Mouse (Mus musculus) intestine, postnatal 0 days (tissue): ENCODE measurements around the gene Tph1. TPM values are rescaled to one million over a fixed set of nuclear protein-coding genes. Genes with fewer than 3 reads are reported as not detected.

Source experiments
- ATAC-seq: fragments of 200-750 bp; cut with Nextera tagmentation; 2 replicates; pipeline ENCODE4 v1.8.0; 2017; ENCODE audit warnings: mild to moderate bottlenecking, moderate TSS enrichment, moderate library complexity
- H3K27ac ChIP-seq: fragments of 300-500 bp; sonication (generic); 2 replicates; pipeline ENCODE4 v1.5.1; 2014; ENCODE audit warnings: mild to moderate bottlenecking, low read depth, low read length, moderate library complexity
- H3K27me3 ChIP-seq: fragments of 300-500 bp; sonication (generic); replicated peaks from 2 replicates; pipeline ENCODE4 v1.6.1; 2014; ENCODE audit warnings: low read length, mixed read lengths; ENCODE audit not compliant: control insufficient read depth, insufficient read depth
- H3K36me3 ChIP-seq: fragments of 300-500 bp; sonication (generic); 2 replicates; pipeline ENCODE4 v1.6.1; 2014; ENCODE audit warnings: mild to moderate bottlenecking, moderate library complexity; ENCODE audit not compliant: control insufficient read depth, insufficient read depth
- H3K4me1 ChIP-seq: fragments of 300-500 bp; sonication (generic); replicated peaks from 2 replicates; pipeline ENCODE4 v1.6.1; 2014; ENCODE audit warnings: antibody characterized with exemption, low read length, mixed read lengths; ENCODE audit not compliant: control insufficient read depth, insufficient read depth
- H3K4me2 ChIP-seq: fragments of 300-500 bp; sonication (generic); replicated peaks from 2 replicates; pipeline ENCODE4 v1.6.1; 2014; ENCODE audit warnings: low read depth, mild to moderate bottlenecking, moderate library complexity
- H3K4me3 ChIP-seq: fragments of 300-500 bp; sonication (generic); 2 replicates; pipeline ENCODE4 v1.5.1; 2014; ENCODE audit warnings: low read depth, low read length
- H3K9ac ChIP-seq: fragments of 300-500 bp; sonication (generic); 2 replicates; pipeline ENCODE4 v1.6.1; 2014; ENCODE audit warnings: mild to moderate bottlenecking, low read depth, low read length
- H3K9me3 ChIP-seq: fragments of 300-500 bp; sonication (generic); 2 replicates; pipeline ENCODE4 v1.6.1; 2016; ENCODE audit warnings: mixed run types; ENCODE audit not compliant: control insufficient read depth
- CTCF ChIP-seq: sonication (generic); IDR thresholded peaks from 2 replicates; pipeline ENCODE4 v1.5.1; 2016; ENCODE audit warnings: low read depth, mild to moderate bottlenecking, control low read depth, antibody characterized with exemption, moderate library complexity
- WGBS: fragments of 180-500 bp; shearing (Covaris S2); extraction: QIAGEN DNeasy Blood & Tissue Kit; methylation state at CpG from one replicate; pipeline ENCODE4 v1.1.7; 2014; 5-methylcytosine and 5-hydroxymethylcytosine counted together
- polyA plus RNA-seq: library from polyadenylated mRNA; unstranded; fragments of >200 nt; fragmentation: Nextera tagmentation; extraction: Ambion mirVana; gene quantifications from 2 replicates; pipeline ENCODE4 v1.2.1, GENCODE M21; 2015

The Tph1 gene
- polyA plus RNA-seq, 1 experiment from 2014 or later, result 4.8 TPM

DNA sequence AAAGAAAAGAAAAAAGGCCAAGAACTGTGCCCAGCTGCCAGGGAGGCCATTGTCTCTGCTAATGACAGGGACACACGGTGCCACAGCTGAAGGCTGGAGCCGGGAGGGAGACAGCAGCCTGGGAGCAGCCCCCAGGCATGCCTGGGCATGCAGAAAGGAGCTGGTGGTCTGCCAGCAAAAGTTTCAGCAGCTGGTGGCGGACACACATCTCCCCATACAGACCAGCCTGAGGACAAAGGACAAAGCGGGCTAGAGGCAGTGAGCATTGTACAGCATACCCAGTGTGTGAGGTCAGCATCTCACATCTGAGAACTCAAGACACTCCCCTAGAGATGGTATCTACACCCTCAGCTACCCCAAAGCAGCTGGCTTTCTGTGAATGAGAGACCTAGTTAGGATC is 70.3 kb downstream of the Tph1 start:
- WGBS, result 75% methylated on average over 4 of the region's 4 CpGs
- Histone ChIP-seq H3K36me3 (no peaks in the 10 kb centered on the region), H3K27me3 (no peaks in the 10 kb centered on the region), H3K9ac (no peak overlapping the region), H3K27ac (no peak overlapping the region), H3K4me1 (no peaks in the 10 kb centered on the region), H3K4me3 (no peak overlapping the region), H3K4me2 (no peak overlapping the region), H3K9me3 (no peaks in the 10 kb centered on the region)
- no peak for ATAC-seq
- TF ChIP-seq CTCF, result no peak

DNA sequence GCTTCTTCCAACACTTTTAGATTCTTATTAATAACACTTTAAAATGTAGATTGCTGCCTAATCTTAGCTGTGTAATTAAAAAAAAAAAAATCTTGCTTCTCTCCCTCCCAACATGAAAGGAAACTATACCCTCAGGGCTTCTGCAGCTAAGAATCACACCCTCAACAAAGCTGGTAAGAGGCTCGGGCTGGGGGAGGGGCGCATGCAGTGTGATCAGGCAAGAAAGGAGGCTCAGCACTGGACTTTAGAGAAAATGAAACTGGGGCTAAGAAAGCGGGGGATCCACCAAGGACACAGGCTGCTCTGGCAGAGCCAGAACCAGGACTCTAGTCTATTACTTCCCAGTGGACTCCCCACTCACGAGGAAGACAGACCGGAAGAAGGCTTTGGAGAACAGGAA is 71.2 kb downstream of the Tph1 start:
- no peak for TF ChIP-seq CTCF
- no peak for ATAC-seq

DNA sequence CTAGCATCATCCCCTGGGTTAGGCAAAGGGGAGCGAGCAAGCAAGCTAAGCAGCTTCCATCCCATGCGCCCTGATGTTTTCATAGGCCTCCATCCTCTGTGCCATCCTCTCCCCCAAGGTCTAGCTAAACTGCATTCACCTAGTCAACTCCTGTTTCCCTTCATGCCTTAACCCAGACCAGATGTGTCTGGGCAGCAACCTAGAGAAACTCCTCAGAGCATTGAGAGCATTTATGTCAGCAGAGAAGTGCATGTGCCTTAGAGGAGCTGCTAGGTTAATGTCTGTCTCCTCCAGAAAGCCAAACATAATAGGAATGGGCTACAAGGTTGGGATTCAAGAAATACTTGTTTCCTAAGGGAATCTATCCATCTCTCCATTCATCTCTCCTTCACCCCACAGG is 75.3 kb downstream of the Tph1 start:
- Histone ChIP-seq H3K4me3 (no peak overlapping the region), H3K36me3 (no peaks in the 10 kb centered on the region), H3K4me1 (no peaks in the 10 kb centered on the region), H3K9me3 (no peaks in the 10 kb centered on the region), H3K4me2 (no peak overlapping the region), H3K27ac (no peak overlapping the region), H3K9ac (no peak overlapping the region), H3K27me3 (no peaks in the 10 kb centered on the region)
- no peak for ATAC-seq
- TF ChIP-seq CTCF, result no peak
- WGBS, result 98% methylated on average over 2 of the region's 2 CpGs

More for the DNA sequence above, 71.2 kb downstream of the Tph1 start:
- WGBS, result 62% methylated on average over 5 of the region's 5 CpGs
- H3K9ac ChIP-seq, result no peak overlapping the region
- H3K9me3 ChIP-seq, result no peaks in the 10 kb centered on the region
- no peaks in the 10 kb centered on the region for H3K4me1 ChIP-seq
- H3K4me2 ChIP-seq, result no peak overlapping the region
- H3K27me3 ChIP-seq, result no peaks in the 10 kb centered on the region
- no peak overlapping the region for H3K27ac ChIP-seq
- no peak overlapping the region for H3K4me3 ChIP-seq
- H3K36me3 ChIP-seq, result no peaks in the 10 kb centered on the region

Other genes starting within 250 kb of the Tph1 start
- gene Sergef, start 32.7 kb downstream of the Tph1 start, polyA plus RNA-seq, result 7.5 TPM in 2 replicates
- 8.4 and 9.3 TPM in 2 replicates for gene Saal1, start 38.1 kb upstream of the Tph1 start, polyA plus RNA-seq
- 2.3 and 5.2 TPM in 2 replicates for gene Saa3, start 43.2 kb upstream of the Tph1 start, polyA plus RNA-seq
- gene Saa4, start 60.1 kb upstream of the Tph1 start, polyA plus RNA-seq, result not detected in 2 replicates
- gene Saa1, start 70.4 kb upstream of the Tph1 start, polyA plus RNA-seq, result 0.29 and 0.47 TPM in 2 replicates
- not detected in 2 replicates for gene Saa2, start 79.3 kb upstream of the Tph1 start, polyA plus RNA-seq
- gene Hps5, start 123.5 kb upstream of the Tph1 start, polyA plus RNA-seq, result 13.9 and 14.7 TPM in 2 replicates
- gene Gtf2h1, start 123.6 kb upstream of the Tph1 start, polyA plus RNA-seq, result 51.3 and 52.7 TPM in 2 replicates
- gene Ldha, start 168.9 kb upstream of the Tph1 start, polyA plus RNA-seq, result 1,258 and 1,338 TPM in 2 replicates
- not detected in 2 replicates for gene Ldhc, start 188.7 kb upstream of the Tph1 start, polyA plus RNA-seq
- gene Tsg101, start 247.4 kb upstream of the Tph1 start, polyA plus RNA-seq, result 100 and 107 TPM in 2 replicates